Mouse (Mus musculus) cortical plate, adult 2 months (tissue): Measurements from ENCODE around the gene Gpm6a. TPM values are rescaled to one million over a fixed set of nuclear protein-coding genes. Genes with fewer than 3 reads are reported as not detected.

ENCODE experiments used
- H3K27ac ChIP-seq: fragments of 200-500 bp; 2 replicates; pipeline ENCODE4 v1.5.1; 2012; ENCODE audit warnings: low read length, control low read depth, inconsistent platforms; ENCODE audit not compliant: insufficient read depth
- H3K4me1 ChIP-seq: fragments of 200-500 bp; 2 replicates; pipeline ENCODE4 v1.6.1; 2011; ENCODE audit warnings: low read length; ENCODE audit not compliant: control insufficient read depth, insufficient read depth
- H3K4me3 ChIP-seq: fragments of 200-500 bp; 2 replicates; pipeline ENCODE4 v1.5.1; 2011; ENCODE audit warnings: mild to moderate bottlenecking, low read length, control low read depth; ENCODE audit not compliant: insufficient read depth
- CTCF ChIP-seq: fragments of 200-500 bp; IDR thresholded peaks from 2 replicates; pipeline ENCODE4 v1.5.1; 2011; ENCODE audit warnings: mild to moderate bottlenecking, control low read depth, low read length; ENCODE audit not compliant: insufficient read depth; ENCODE audit errors: extremely low read depth
- POLR2A ChIP-seq: fragments of 200-500 bp; IDR thresholded peaks from 2 replicates; pipeline ENCODE4 v1.6.1; 2011; ENCODE audit warnings: mild to moderate bottlenecking, low read length, control low read depth; ENCODE audit not compliant: insufficient read depth; ENCODE audit errors: extremely low read depth
- polyA plus RNA-seq: library from polyadenylated mRNA; depleted of rRNA; stranded (reverse); fragments of >200 nt; gene quantifications from 2 replicates; pipeline ENCODE4 v1.2.3, GENCODE M21; 2012

The Gpm6a gene
- polyA plus RNA-seq, 1 experiment = 881 TPM

- TF ChIP-seq CTCF (no peak), POLR2A (no peak)
- Histone ChIP-seq H3K4me3 (peak overlapping the region; percentile 61), H3K27ac (peak overlapping the region; percentile 77; the same call in 1 of the 2 replicates), H3K4me1 (peaks cover 4% of the 10 kb centered on the region; the same call in 1 of the 2 replicates)
Observed at GRCm38 (mm10) chr8:54955935-54956573, 1.4 kb downstream of the Gpm6a start.

GRCm38 (mm10) chr8:54956787-54957186, 2.1 kb downstream of the Gpm6a start:
- Histone ChIP-seq H3K4me3 (peak overlapping the region; percentile 61), H3K4me1 (peaks cover 4% of the 10 kb centered on the region; the same call in 1 of the 2 replicates), H3K27ac (no peak overlapping the region)
- peak; percentile 39; the same call in 1 of the 2 replicates for TF ChIP-seq POLR2A
- TF ChIP-seq CTCF = no peak

GRCm38 (mm10) chr8:54957506-54957905, 2.9 kb downstream of the Gpm6a start:
- Histone ChIP-seq H3K27ac (no peak overlapping the region), H3K4me1 (peaks cover 4% of the 10 kb centered on the region; the same call in 1 of the 2 replicates), H3K4me3 (peak overlapping the region; percentile 61; the same call in 1 of the 2 replicates)
- TF ChIP-seq CTCF = no peak
- TF ChIP-seq POLR2A = no peak

GRCm38 (mm10) chr8:54961571-54961970, 6.9 kb downstream of the Gpm6a start:
- H3K27ac ChIP-seq = no peak overlapping the region
- H3K4me1 ChIP-seq = peaks cover 3% of the 10 kb centered on the region; the same call in 1 of the 2 replicates
- no peak for TF ChIP-seq CTCF
- no peak for TF ChIP-seq POLR2A
- H3K4me3 ChIP-seq = no peak overlapping the region

- H3K27ac ChIP-seq = no peak overlapping the region
- no peaks in the 10 kb centered on the region; the same call in 1 of the 2 replicates for H3K4me1 ChIP-seq
- TF ChIP-seq POLR2A (no peak), CTCF (no peak)
- H3K4me3 ChIP-seq = no peak overlapping the region
Observed at GRCm38 (mm10) chr8:54975020-54975419, 20.4 kb downstream of the Gpm6a start.

- TF ChIP-seq CTCF (no peak), POLR2A (no peak)
- H3K4me1 ChIP-seq = no peaks in the 10 kb centered on the region; the same call in 1 of the 2 replicates
- no peak overlapping the region for H3K27ac ChIP-seq
- H3K4me3 ChIP-seq = no peak overlapping the region
Observed at GRCm38 (mm10) chr8:54975506-54975905, 20.9 kb downstream of the Gpm6a start.

GRCm38 (mm10) chr8:54975927-54976326, 21.3 kb downstream of the Gpm6a start:
- Histone ChIP-seq H3K27ac (no peak overlapping the region), H3K4me3 (no peak overlapping the region), H3K4me1 (no peaks in the 10 kb centered on the region; the same call in 1 of the 2 replicates)
- TF ChIP-seq CTCF (no peak), POLR2A (no peak)

GRCm38 (mm10) chr8:54976663-54977062, 22.0 kb downstream of the Gpm6a start:
- TF ChIP-seq CTCF (no peak), POLR2A (no peak)
- H3K4me1 ChIP-seq = no peaks in the 10 kb centered on the region; the same call in 1 of the 2 replicates
- no peak overlapping the region for H3K4me3 ChIP-seq
- no peak overlapping the region for H3K27ac ChIP-seq

GRCm38 (mm10) chr8:54986791-54987190, 32.1 kb downstream of the Gpm6a start:
- Histone ChIP-seq H3K27ac (no peak overlapping the region), H3K4me3 (no peak overlapping the region), H3K4me1 (0 out of 2 replicates have a peak, but pooled peaks cover 1% of the 10 kb centered on the region)
- TF ChIP-seq CTCF = no peak
- no peak for TF ChIP-seq POLR2A

GRCm38 (mm10) chr8:54989093-54989492, 34.5 kb downstream of the Gpm6a start:
- Histone ChIP-seq H3K4me1 (peaks cover 1% of the 10 kb centered on the region; the same call in 1 of the 2 replicates), H3K27ac (no peak overlapping the region), H3K4me3 (no peak overlapping the region)
- TF ChIP-seq CTCF (no peak), POLR2A (no peak)
